Mouse (Mus musculus) kidney, adult 2 months (tissue): ENCODE data around the gene Cldn34c2. TPM values are rescaled to one million over a fixed set of nuclear protein-coding genes. Genes with fewer than 3 reads are reported as not detected.
A peak's percentile ranks its signal among the peaks of the same experiment; 100 is the strongest.
"Not testable (repeated sequence)": the region's sequence is repeated elsewhere in the genome, so short reads cannot be mapped to it uniquely, and the experiment has no call there.

Experiments
- DNase-seq: peaks from one replicate; pipeline ENCODE4 v3.0.0; 2021
- H3K27ac ChIP-seq: fragments of 200-500 bp; 2 replicates; pipeline ENCODE4 v1.5.1; 2012; ENCODE audit warnings: low read depth, low read length, control low read depth, inconsistent platforms; ENCODE audit not compliant: insufficient read depth
- H3K27me3 ChIP-seq: fragments of 200-500 bp; replicated peaks from 2 replicates; pipeline ENCODE4 v1.6.1; 2012; ENCODE audit warnings: mild to moderate bottlenecking, moderate library complexity, low read length, inconsistent platforms; ENCODE audit not compliant: control insufficient read depth, insufficient read depth
- H3K36me3 ChIP-seq: fragments of 200-500 bp; 2 replicates; pipeline ENCODE4 v1.6.1; 2012; ENCODE audit warnings: mild to moderate bottlenecking, moderate library complexity, low read length, inconsistent platforms; ENCODE audit not compliant: control insufficient read depth, insufficient read depth
- H3K4me1 ChIP-seq: fragments of 200-500 bp; 2 replicates; pipeline ENCODE4 v1.6.1; 2011; ENCODE audit warnings: low read length; ENCODE audit not compliant: control insufficient read depth, insufficient read depth
- H3K4me3 ChIP-seq: fragments of 200-500 bp; 2 replicates; pipeline ENCODE4 v1.5.1; 2011; ENCODE audit warnings: mild to moderate bottlenecking, low read depth, low read length, control low read depth; ENCODE audit not compliant: insufficient read depth
- WGBS: fragments of 180-500 bp; shearing (Covaris S2); methylation state at CpG from one replicate; pipeline ENCODE4 v1.1.7; 2018; 5-methylcytosine and 5-hydroxymethylcytosine counted together
- polyA plus RNA-seq: library from polyadenylated mRNA; depleted of rRNA; stranded (reverse); fragments of >200 nt; gene quantifications from 2 replicates; pipeline ENCODE4 v1.2.3, GENCODE M21; 2012; rRNA removed

The Cldn34c2 gene
- not detected in 2 replicates for polyA plus RNA-seq

DNA sequence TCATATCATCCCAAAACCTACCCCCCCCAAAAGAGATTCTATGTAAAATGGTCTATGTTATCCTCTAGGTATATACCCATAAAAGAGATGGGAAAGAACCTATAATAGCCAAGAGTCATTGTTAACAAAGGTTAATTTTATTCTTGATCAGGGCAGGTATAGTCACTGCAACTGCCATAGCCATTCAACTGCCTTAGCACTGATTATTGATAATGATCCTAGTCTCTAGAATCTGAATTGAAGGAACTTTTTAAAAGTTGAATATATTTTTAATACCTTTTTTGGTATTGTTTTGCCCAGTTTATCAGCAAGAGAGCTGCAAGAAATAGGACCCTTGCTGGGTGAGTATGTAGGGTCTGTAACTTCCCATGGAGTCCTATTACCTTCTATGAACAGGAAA is at the start of gene Cldn34c2:
Gene Cldn34c2, plus strand, starts transcription at position 301 of the 400 bp plus-strand sequence.
- H3K4me3 ChIP-seq, H3K36me3 ChIP-seq, H3K27me3 ChIP-seq, DNase-seq, H3K4me1 ChIP-seq, H3K27ac ChIP-seq: not testable (repeated sequence)

- not testable (repeated sequence) for H3K27me3 ChIP-seq, DNase-seq, H3K4me1 ChIP-seq, H3K27ac ChIP-seq, H3K4me3 ChIP-seq, H3K36me3 ChIP-seq
- WGBS: 86% methylated on average over 13 of the region's 13 CpGs
These were observed 30.1 kb upstream of the Cldn34c2 start for GRCm38 (mm10) chrX:123551378-123551777.

GRCm38 (mm10) chrX:123612158-123612828 is 30.8 kb downstream of the Cldn34c2 start:
- not testable (repeated sequence) for H3K4me1 ChIP-seq, H3K27me3 ChIP-seq, H3K4me3 ChIP-seq, H3K27ac ChIP-seq, H3K36me3 ChIP-seq
- DNase-seq: peak; percentile 5
- WGBS: 84% methylated on average over 8 of the region's 12 CpGs

Other genes with a start within 250 kb of the Cldn34c2 start
- not detected in 2 replicates for gene Gm17467, start 123.1 kb downstream of the Cldn34c2 start, polyA plus RNA-seq
- gene Cldn34c3, start 212.0 kb downstream of the Cldn34c2 start, polyA plus RNA-seq: not detected in 2 replicates